Mouse (Mus musculus): ENCODE results near the gene Usp39. TPM values are rescaled to one million over a fixed set of nuclear protein-coding genes. Genes with fewer than 3 reads are reported as not detected.

Gene Usp39
- 12.0 and 12.1 TPM in 2 replicates for polyA plus RNA-seq (2012; ENCODE audit: insufficient read depth, insufficient read length, missing spikeins)

- Histone ChIP-seq H3K27ac (replicated peaks; ENCODE audit: low read depth, low read length) (peak within 1 kb of the TSS; percentile 88), H3K4me3 (ENCODE audit: insufficient read depth, low read depth, low read length) (peak within 1 kb of the TSS; percentile 91), H3K4me1 (ENCODE audit: control insufficient read depth, insufficient read depth, insufficient read length, low read length) (peaks cover 10% of the 10 kb centered on the region)
Observed at GRCm38 (mm10) chr6:72345074-72345567, at the start of gene Usp39. TSS of gene Usp39 (minus strand) at chr6:72345184.

GRCm38 (mm10) chr6:72392341-72392740 is 47.4 kb upstream of the Usp39 start:
- Histone ChIP-seq H3K4me3 (ENCODE audit: insufficient read depth, low read depth, low read length) (no peak overlapping the region), H3K4me1 (ENCODE audit: control insufficient read depth, insufficient read depth, insufficient read length, low read length) (peaks cover 6% of the 10 kb centered on the region), H3K27ac (replicated peaks; ENCODE audit: low read depth, low read length) (no peak overlapping the region)

GRCm38 (mm10) chr6:72390795-72391521 is 46.0 kb upstream of the Usp39 start:
- peak overlapping the region; percentile 91 for H3K27ac ChIP-seq (replicated peaks; ENCODE audit: low read depth, low read length)
- peak overlapping the region; percentile 64 for H3K4me3 ChIP-seq (ENCODE audit: insufficient read depth, low read depth, low read length)
- H3K4me1 ChIP-seq (ENCODE audit: control insufficient read depth, insufficient read depth, insufficient read length, low read length), result peaks cover 6% of the 10 kb centered on the region

GRCm38 (mm10) chr6:72389941-72390771 is 45.2 kb upstream of the Usp39 start, which contains the start of gene Vamp8:
TSS of gene Vamp8 (minus strand) at chr6:72390703.
- H3K4me1 ChIP-seq (ENCODE audit: control insufficient read depth, insufficient read depth, insufficient read length, low read length), result peaks cover 6% of the 10 kb centered on the region
- H3K27ac ChIP-seq (replicated peaks; ENCODE audit: low read depth, low read length), result peak within 1 kb of the TSS; percentile 91
- peak within 1 kb of the TSS; percentile 64 for H3K4me3 ChIP-seq (ENCODE audit: insufficient read depth, low read depth, low read length)

GRCm38 (mm10) chr6:72389471-72389940 is 44.5 kb upstream of the Usp39 start:
- Histone ChIP-seq H3K4me1 (ENCODE audit: control insufficient read depth, insufficient read depth, insufficient read length, low read length) (peaks cover 6% of the 10 kb centered on the region), H3K4me3 (ENCODE audit: insufficient read depth, low read depth, low read length) (peak overlapping the region; percentile 64), H3K27ac (replicated peaks; ENCODE audit: low read depth, low read length) (peak overlapping the region; percentile 91)

- Histone ChIP-seq H3K4me1 (ENCODE audit: control insufficient read depth, insufficient read depth, insufficient read length, low read length) (peaks cover 6% of the 10 kb centered on the region), H3K27ac (replicated peaks; ENCODE audit: low read depth, low read length) (peak overlapping the region; percentile 91), H3K4me3 (ENCODE audit: insufficient read depth, low read depth, low read length) (peak overlapping the region; percentile 64; the same call in 1 of the 2 replicates)
Observed at GRCm38 (mm10) chr6:72388791-72389329, 43.9 kb upstream of the Usp39 start.

- Histone ChIP-seq H3K4me3 (ENCODE audit: insufficient read depth, low read depth, low read length) (no peak overlapping the region), H3K4me1 (ENCODE audit: control insufficient read depth, insufficient read depth, insufficient read length, low read length) (peaks cover 6% of the 10 kb centered on the region), H3K27ac (replicated peaks; ENCODE audit: low read depth, low read length) (no peak overlapping the region)
Observed at GRCm38 (mm10) chr6:72388266-72388665, 43.3 kb upstream of the Usp39 start.

- no peak overlapping the region for H3K27ac ChIP-seq (replicated peaks; ENCODE audit: low read depth, low read length)
Observed at GRCm38 (mm10) chr6:72387816-72388215, 42.8 kb upstream of the Usp39 start.

GRCm38 (mm10) chr6:72386561-72386960 is 41.6 kb upstream of the Usp39 start:
- Histone ChIP-seq H3K4me3 (ENCODE audit: insufficient read depth, low read depth, low read length) (no peak overlapping the region), H3K27ac (replicated peaks; ENCODE audit: low read depth, low read length) (no peak overlapping the region), H3K4me1 (ENCODE audit: control insufficient read depth, insufficient read depth, insufficient read length, low read length) (peaks cover 6% of the 10 kb centered on the region)

More at GRCm38 (mm10) chr6:72387816-72388215, 42.8 kb upstream of the Usp39 start:
- Histone ChIP-seq H3K4me1 (ENCODE audit: control insufficient read depth, insufficient read depth, insufficient read length, low read length) (peaks cover 6% of the 10 kb centered on the region), H3K4me3 (ENCODE audit: insufficient read depth, low read depth, low read length) (no peak overlapping the region)

GRCm38 (mm10) chr6:72385258-72385657 is 40.3 kb upstream of the Usp39 start:
- Histone ChIP-seq H3K4me3 (ENCODE audit: insufficient read depth, low read depth, low read length) (no peak overlapping the region), H3K4me1 (ENCODE audit: control insufficient read depth, insufficient read depth, insufficient read length, low read length) (peaks cover 6% of the 10 kb centered on the region), H3K27ac (replicated peaks; ENCODE audit: low read depth, low read length) (no peak overlapping the region)

GRCm38 (mm10) chr6:72383952-72384351 is 39.0 kb upstream of the Usp39 start:
- no peak overlapping the region for H3K4me3 ChIP-seq (ENCODE audit: insufficient read depth, low read depth, low read length)
- no peak overlapping the region for H3K27ac ChIP-seq (replicated peaks; ENCODE audit: low read depth, low read length)
- H3K4me1 ChIP-seq (ENCODE audit: control insufficient read depth, insufficient read depth, insufficient read length, low read length), result peaks cover 7% of the 10 kb centered on the region

- H3K27ac ChIP-seq (replicated peaks; ENCODE audit: low read depth, low read length), result no peak overlapping the region
- H3K4me1 ChIP-seq (ENCODE audit: control insufficient read depth, insufficient read depth, insufficient read length, low read length), result peaks cover 3% of the 10 kb centered on the region; the same call in 1 of the 2 replicates
- H3K4me3 ChIP-seq (ENCODE audit: insufficient read depth, low read depth, low read length), result no peak overlapping the region
Observed at GRCm38 (mm10) chr6:72383142-72383820, 38.3 kb upstream of the Usp39 start.

- Histone ChIP-seq H3K27ac (replicated peaks; ENCODE audit: low read depth, low read length) (no peak overlapping the region), H3K4me3 (ENCODE audit: insufficient read depth, low read depth, low read length) (no peak overlapping the region), H3K4me1 (ENCODE audit: control insufficient read depth, insufficient read depth, insufficient read length, low read length) (peaks cover 3% of the 10 kb centered on the region; the same call in 1 of the 2 replicates)
Observed at GRCm38 (mm10) chr6:72382494-72382893, 37.5 kb upstream of the Usp39 start.

- peak within 1 kb of the TSS; percentile 82 for H3K27ac ChIP-seq (replicated peaks; ENCODE audit: low read depth, low read length)
- H3K4me3 ChIP-seq (ENCODE audit: insufficient read depth, low read depth, low read length), result peak within 1 kb of the TSS; percentile 91
- peaks cover 3% of the 10 kb centered on the region; the same call in 1 of the 2 replicates for H3K4me1 ChIP-seq (ENCODE audit: control insufficient read depth, insufficient read depth, insufficient read length, low read length)
Observed at GRCm38 (mm10) chr6:72380131-72380770, 35.3 kb upstream of the Usp39 start, which contains the start of gene Vamp5. TSS of gene Vamp5 (minus strand) at chr6:72380468.
